Mouse (Mus musculus): ENCODE data around the gene Coa6. TPM values are rescaled to one million over a fixed set of nuclear protein-coding genes. Genes with fewer than 3 reads are reported as not detected.
"Not testable (repeated sequence)": the region's sequence is repeated elsewhere in the genome, so short reads cannot be mapped to it uniquely, and the experiment has no call there.

Coa6 gene
- 48.2 and 59.9 TPM in 2 replicates for polyA plus RNA-seq (2015; fragmentation: Nextera tagmentation; extraction: Ambion mirVana)

GRCm38 (mm10) chr8:126422174-126422919 is at the start of gene Coa6:
TSS of gene Coa6 (plus strand) at chr8:126422515.
- H3K27ac ChIP-seq: peak within 1 kb of the TSS; percentile 78
- H3K4me2 ChIP-seq: peak within 1 kb of the TSS; percentile 90
- peaks cover 21% of the 10 kb centered on the region for H3K36me3 ChIP-seq
- no peaks in the 10 kb centered on the region for H3K27me3 ChIP-seq
- H3K4me3 ChIP-seq: peak within 1 kb of the TSS; percentile 87
- ATAC-seq (ENCODE audit: insufficient number of reproducible peaks, insufficient read depth, low FRiP score, low TSS enrichment, low read depth): peak; percentile 94
- peak within 1 kb of the TSS; percentile 93 for H3K9ac ChIP-seq
- H3K9me3 ChIP-seq: no peaks in the 10 kb centered on the region
- WGBS: under 1% methylated on average over 61 of the region's 61 CpGs
- H3K4me1 ChIP-seq: peaks cover 9% of the 10 kb centered on the region

- no peak overlapping the region for H3K4me2 ChIP-seq
- no peaks in the 10 kb centered on the region for H3K4me1 ChIP-seq
- H3K9ac ChIP-seq: no peak overlapping the region
- no peak for ATAC-seq (ENCODE audit: insufficient number of reproducible peaks, insufficient read depth, low FRiP score, low TSS enrichment, low read depth)
- H3K27me3 ChIP-seq: no peaks in the 10 kb centered on the region
- WGBS: 84% methylated on average over 6 of the region's 6 CpGs
- H3K27ac ChIP-seq: no peak overlapping the region
- H3K9me3 ChIP-seq: no peaks in the 10 kb centered on the region
- H3K4me3 ChIP-seq: no peak overlapping the region
- H3K36me3 ChIP-seq: no peaks in the 10 kb centered on the region
Observed at GRCm38 (mm10) chr8:126379580-126379979, 42.7 kb upstream of the Coa6 start.

GRCm38 (mm10) chr8:126380141-126380540 is 42.2 kb upstream of the Coa6 start:
- Histone ChIP-seq H3K27ac (no peak overlapping the region), H3K9ac (no peak overlapping the region), H3K27me3 (no peaks in the 10 kb centered on the region), H3K4me3 (no peak overlapping the region), H3K36me3 (no peaks in the 10 kb centered on the region), H3K9me3 (no peaks in the 10 kb centered on the region), H3K4me2 (no peak overlapping the region), H3K4me1 (no peaks in the 10 kb centered on the region)
- ATAC-seq (ENCODE audit: insufficient number of reproducible peaks, insufficient read depth, low FRiP score, low TSS enrichment, low read depth): no peak
- 57% methylated on average over 2 of the region's 2 CpGs for WGBS

GRCm38 (mm10) chr8:126381299-126381698 is 41.0 kb upstream of the Coa6 start:
- Histone ChIP-seq H3K4me3 (no peak overlapping the region), H3K9me3 (no peaks in the 10 kb centered on the region), H3K27me3 (no peaks in the 10 kb centered on the region), H3K4me1 (no peaks in the 10 kb centered on the region), H3K36me3 (no peaks in the 10 kb centered on the region), H3K4me2 (no peak overlapping the region), H3K27ac (no peak overlapping the region), H3K9ac (no peak overlapping the region)
- 84% methylated on average over 7 of the region's 7 CpGs for WGBS
- ATAC-seq (ENCODE audit: insufficient number of reproducible peaks, insufficient read depth, low FRiP score, low TSS enrichment, low read depth): no peak

- no peak overlapping the region for H3K4me2 ChIP-seq
- no peak for ATAC-seq (ENCODE audit: insufficient number of reproducible peaks, insufficient read depth, low FRiP score, low TSS enrichment, low read depth)
- H3K9ac ChIP-seq: no peak overlapping the region
- H3K4me1 ChIP-seq: no peaks in the 10 kb centered on the region
- H3K27ac ChIP-seq: no peak overlapping the region
- H3K9me3 ChIP-seq: no peaks in the 10 kb centered on the region
- H3K4me3 ChIP-seq: no peak overlapping the region
- no peaks in the 10 kb centered on the region for H3K27me3 ChIP-seq
- H3K36me3 ChIP-seq: no peaks in the 10 kb centered on the region
- WGBS: 38% methylated on average over 14 of the region's 14 CpGs
Observed at GRCm38 (mm10) chr8:126382216-126382615, 40.1 kb upstream of the Coa6 start.

GRCm38 (mm10) chr8:126382749-126383148 is 39.6 kb upstream of the Coa6 start:
- no peaks in the 10 kb centered on the region for H3K9me3 ChIP-seq
- no peaks in the 10 kb centered on the region for H3K36me3 ChIP-seq
- no peak overlapping the region for H3K4me3 ChIP-seq
- H3K27me3 ChIP-seq: no peaks in the 10 kb centered on the region
- WGBS: 64% methylated on average over 5 of the region's 5 CpGs
- H3K4me1 ChIP-seq: no peaks in the 10 kb centered on the region
- H3K4me2 ChIP-seq: no peak overlapping the region
- no peak for ATAC-seq (ENCODE audit: insufficient number of reproducible peaks, insufficient read depth, low FRiP score, low TSS enrichment, low read depth)
- H3K9ac ChIP-seq: no peak overlapping the region
- no peak overlapping the region for H3K27ac ChIP-seq

DNA sequence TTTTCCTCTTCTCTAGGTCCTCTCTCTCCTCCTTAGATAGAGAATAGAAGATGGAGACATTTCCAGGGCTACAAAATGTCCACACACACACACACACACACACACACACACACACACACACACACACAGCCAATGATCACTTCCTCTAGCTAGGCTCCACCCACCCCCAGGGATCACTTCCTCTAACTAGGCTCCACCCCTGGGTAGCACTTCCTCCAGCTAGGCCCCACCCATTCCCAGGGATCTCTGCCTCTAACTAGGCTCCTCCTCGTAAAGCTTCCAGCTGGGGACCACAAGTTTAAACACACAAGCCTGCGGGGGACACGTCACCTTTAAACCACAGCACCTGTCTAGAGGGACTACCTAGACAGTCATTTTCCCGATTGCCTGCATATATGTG is 34.7 kb upstream of the Coa6 start:
- 86% methylated on average over 4 of the region's 4 CpGs for WGBS
- Histone ChIP-seq H3K9me3 (no peaks in the 10 kb centered on the region), H3K27me3 (no peaks in the 10 kb centered on the region), H3K4me2 (no peak overlapping the region), H3K9ac (no peak overlapping the region), H3K27ac (no peak overlapping the region), H3K4me1 (0 out of 2 replicates have a peak, but pooled peaks cover 6% of the 10 kb centered on the region), H3K4me3 (no peak overlapping the region), H3K36me3 (no peaks in the 10 kb centered on the region)
- ATAC-seq (ENCODE audit: insufficient number of reproducible peaks, insufficient read depth, low FRiP score, low TSS enrichment, low read depth): no peak

DNA sequence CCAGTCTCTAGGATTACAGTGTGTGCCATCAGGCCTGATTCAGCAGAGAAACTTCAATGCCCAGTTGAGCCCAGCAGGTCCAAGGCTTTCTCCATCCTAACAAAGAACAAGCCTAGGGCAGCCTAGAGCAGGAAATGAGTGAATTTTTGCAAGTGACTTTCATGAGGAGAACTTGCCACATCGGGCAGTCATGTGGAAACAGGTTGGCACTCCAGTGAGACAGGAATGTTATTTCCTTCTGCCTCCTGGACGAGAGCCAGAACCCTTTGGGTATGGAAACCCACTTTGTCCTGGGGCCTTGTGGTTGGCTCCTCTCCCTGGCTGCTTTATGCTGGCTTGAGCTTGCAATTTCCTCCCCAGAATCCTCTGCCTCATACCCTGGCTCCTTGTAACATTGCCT is 30.8 kb upstream of the Coa6 start:
- ATAC-seq (ENCODE audit: insufficient number of reproducible peaks, insufficient read depth, low FRiP score, low TSS enrichment, low read depth): no peak
- WGBS: 54% methylated on average over 2 of the region's 2 CpGs

DNA sequence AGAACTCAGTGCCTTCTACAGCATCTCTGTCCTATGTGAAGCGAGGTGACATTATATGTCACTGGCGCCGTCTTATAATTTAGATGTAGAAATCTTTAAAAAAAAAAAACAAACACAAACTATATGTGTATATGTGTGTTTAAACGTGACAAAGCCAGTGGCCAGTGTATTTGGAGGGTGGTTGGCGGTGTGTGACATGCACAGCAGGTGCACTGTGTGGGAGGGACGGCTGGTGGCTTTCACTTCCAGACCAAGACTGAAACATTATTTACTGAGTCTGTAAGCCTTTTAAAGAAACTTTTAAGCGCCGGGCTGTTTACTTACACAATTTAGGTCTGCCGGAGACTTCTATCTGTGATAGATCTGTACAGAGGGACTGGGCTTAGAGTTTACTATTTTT is 26.9 kb upstream of the Coa6 start:
- Histone ChIP-seq H3K4me2 (no peak overlapping the region), H3K27me3 (no peaks in the 10 kb centered on the region), H3K9ac (no peak overlapping the region), H3K27ac (no peak overlapping the region), H3K4me1 (0 out of 2 replicates have a peak, but pooled peaks cover 6% of the 10 kb centered on the region), H3K4me3 (no peak overlapping the region), H3K36me3 (no peaks in the 10 kb centered on the region), H3K9me3 (no peaks in the 10 kb centered on the region)
- 82% methylated on average over 9 of the region's 9 CpGs for WGBS
- ATAC-seq (ENCODE audit: insufficient number of reproducible peaks, insufficient read depth, low FRiP score, low TSS enrichment, low read depth): no peak

More for the DNA sequence above, 30.8 kb upstream of the Coa6 start:
- Histone ChIP-seq H3K9ac (no peak overlapping the region), H3K4me3 (no peak overlapping the region), H3K9me3 (no peaks in the 10 kb centered on the region), H3K4me2 (no peak overlapping the region), H3K27ac (no peak overlapping the region; the same call in 1 of the 2 replicates), H3K36me3 (no peaks in the 10 kb centered on the region), H3K27me3 (no peaks in the 10 kb centered on the region), H3K4me1 (0 out of 2 replicates have a peak, but pooled peaks cover 6% of the 10 kb centered on the region)

DNA sequence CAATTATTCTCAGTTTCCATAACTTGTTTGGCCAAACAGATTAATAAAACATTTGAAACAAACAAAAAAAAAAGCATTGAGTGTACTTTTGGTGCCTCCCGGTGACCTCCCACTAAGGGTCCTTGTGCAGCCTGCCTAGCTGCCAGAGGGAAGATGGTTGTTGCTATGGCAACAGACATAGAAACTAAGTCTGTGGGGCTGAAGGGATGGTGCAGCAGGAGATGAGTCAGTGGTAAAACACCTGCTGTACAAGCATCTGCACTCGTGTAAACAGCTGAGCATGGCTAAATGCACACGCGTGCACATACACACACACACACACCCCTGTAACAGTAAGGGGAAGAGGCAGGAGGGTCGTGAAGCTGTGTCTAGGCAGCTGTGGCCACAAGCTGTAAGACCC is 26.4 kb upstream of the Coa6 start:
- no peaks in the 10 kb centered on the region for H3K27me3 ChIP-seq
- H3K9me3 ChIP-seq: no peaks in the 10 kb centered on the region
- no peak overlapping the region for H3K27ac ChIP-seq
- 78% methylated on average over 5 of the region's 5 CpGs for WGBS
- H3K4me1 ChIP-seq: 0 out of 2 replicates have a peak, but pooled peaks cover 6% of the 10 kb centered on the region
- no peak overlapping the region for H3K4me2 ChIP-seq
- no peak overlapping the region for H3K4me3 ChIP-seq
- no peak for ATAC-seq (ENCODE audit: insufficient number of reproducible peaks, insufficient read depth, low FRiP score, low TSS enrichment, low read depth)
- no peak overlapping the region for H3K9ac ChIP-seq
- H3K36me3 ChIP-seq: no peaks in the 10 kb centered on the region

- ATAC-seq (ENCODE audit: insufficient number of reproducible peaks, insufficient read depth, low FRiP score, low TSS enrichment, low read depth): no peak
- no peak overlapping the region for H3K4me3 ChIP-seq
- H3K9me3 ChIP-seq: no peaks in the 10 kb centered on the region
- no peak overlapping the region for H3K27ac ChIP-seq
- H3K4me1 ChIP-seq: no peaks in the 10 kb centered on the region
- H3K9ac ChIP-seq: no peak overlapping the region
- H3K27me3 ChIP-seq: no peaks in the 10 kb centered on the region
- no peaks in the 10 kb centered on the region for H3K36me3 ChIP-seq
- H3K4me2 ChIP-seq: no peak overlapping the region
- 85% methylated on average over 3 of the region's 3 CpGs for WGBS
Observed at GRCm38 (mm10) chr8:126398349-126398748, 24.0 kb upstream of the Coa6 start.

DNA sequence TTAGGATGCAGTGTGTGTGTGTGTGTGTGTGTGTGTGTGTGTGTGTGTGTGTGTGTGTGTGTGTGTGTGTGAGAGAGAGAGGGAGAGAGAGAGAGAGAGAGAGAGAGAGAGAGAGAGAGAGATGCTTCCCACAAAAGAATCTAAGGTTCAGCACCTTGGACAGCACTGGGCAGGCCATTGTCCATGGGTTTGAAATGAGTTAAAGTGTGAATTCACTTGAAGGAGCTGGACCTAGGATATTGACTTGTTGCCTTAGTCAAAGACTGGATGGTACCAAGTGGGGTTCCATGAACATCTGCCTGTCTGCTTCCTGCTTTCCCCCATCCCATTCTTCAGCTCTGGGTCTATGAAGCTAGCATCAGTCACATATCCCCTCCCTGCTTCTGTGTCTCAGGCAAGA is 17.8 kb upstream of the Coa6 start:
- not testable (repeated sequence) for H3K9me3 ChIP-seq; H3K27ac ChIP-seq; H3K4me1 ChIP-seq; H3K4me2 ChIP-seq; H3K36me3 ChIP-seq; H3K4me3 ChIP-seq; ATAC-seq (ENCODE audit: insufficient number of reproducible peaks, insufficient read depth, low FRiP score, low TSS enrichment, low read depth); H3K27me3 ChIP-seq; H3K9ac ChIP-seq
